Mouse (Mus musculus) liver, embryonic 11.5 days (tissue): ENCODE measurements around the gene Gli3. TPM values are rescaled to one million over a fixed set of nuclear protein-coding genes. Genes with fewer than 3 reads are reported as not detected.

ENCODE experiments used
- ATAC-seq: fragments of 200-750 bp; cut with Nextera tagmentation; replicated peaks from 2 replicates; pipeline ENCODE4 v1.8.0; 2017; ENCODE audit warnings: moderate number of reproducible peaks, mild to moderate bottlenecking, moderate TSS enrichment, moderate library complexity; ENCODE audit not compliant: low FRiP score
- DNase-seq: peaks from one replicate; pipeline ENCODE4 v3.0.0-alpha.2; 2017; ENCODE audit warnings: low spot score
- H3K27ac ChIP-seq: fragments of 300-500 bp; sonication (generic); 2 replicates; pipeline ENCODE4 v1.5.1; 2014; ENCODE audit warnings: mild to moderate bottlenecking, low read depth, low read length, control low read depth
- H3K27me3 ChIP-seq: fragments of 300-500 bp; sonication (generic); replicated peaks from 2 replicates; pipeline ENCODE4 v1.6.1; 2014; ENCODE audit warnings: low read length, mixed read lengths; ENCODE audit not compliant: control insufficient read depth, insufficient read depth
- H3K36me3 ChIP-seq: fragments of 300-500 bp; sonication (generic); 2 replicates; pipeline ENCODE4 v1.6.1; 2014; ENCODE audit warnings: mild to moderate bottlenecking, low read length, moderate library complexity, mixed read lengths; ENCODE audit not compliant: control insufficient read depth, insufficient read depth
- H3K4me1 ChIP-seq: fragments of 300-500 bp; sonication (generic); replicated peaks from 2 replicates; pipeline ENCODE4 v1.6.1; 2014; ENCODE audit warnings: low read length, mixed read lengths; ENCODE audit not compliant: control insufficient read depth, insufficient read depth
- H3K4me2 ChIP-seq: fragments of 300-500 bp; sonication (generic); 2 replicates; pipeline ENCODE4 v1.6.1; 2014; ENCODE audit warnings: mild to moderate bottlenecking, control low read depth, moderate library complexity
- H3K4me3 ChIP-seq: fragments of 300-500 bp; sonication (generic); 2 replicates; pipeline ENCODE4 v1.5.1; 2014; ENCODE audit warnings: low read depth, low read length, control low read depth
- H3K9ac ChIP-seq: fragments of 300-500 bp; sonication (generic); 2 replicates; pipeline ENCODE4 v1.6.1; 2014; ENCODE audit warnings: low read depth, low read length, control low read depth
- H3K9me3 ChIP-seq: fragments of 300-500 bp; sonication (generic); 2 replicates; pipeline ENCODE4 v1.6.1; 2016; ENCODE audit warnings: low read length, inconsistent platforms, mixed read lengths; ENCODE audit not compliant: control insufficient read depth
- WGBS: fragments of 180-500 bp; shearing (Covaris S2); extraction: QIAGEN DNeasy Blood & Tissue Kit; methylation state at CpG from one replicate; pipeline ENCODE4 v1.1.7; 2014; 5-methylcytosine and 5-hydroxymethylcytosine counted together
- polyA plus RNA-seq: library from polyadenylated mRNA; unstranded; fragments of >200 nt; fragmentation: Nextera tagmentation; extraction: Ambion mirVana; gene quantifications from 2 replicates; pipeline ENCODE4 v1.2.1, GENCODE M21; 2014

The Gli3 gene
- polyA plus RNA-seq, 1 experiment from 2014 or later: 6.7 TPM

- no peak for DNase-seq
- H3K36me3 ChIP-seq: no peaks in the 10 kb centered on the region
- WGBS: 72% methylated on average over 5 of the region's 5 CpGs
These were observed 228.9 kb downstream of the Gli3 start for GRCm38 (mm10) chr13:15691751-15692464.

GRCm38 (mm10) chr13:15692465-15692809, 229.4 kb downstream of the Gli3 start:
- no peak for ATAC-seq
- Histone ChIP-seq H3K36me3 (no peaks in the 10 kb centered on the region), H3K9me3 (no peaks in the 10 kb centered on the region), H3K4me2 (no peak overlapping the region), H3K9ac (no peak overlapping the region), H3K4me1 (no peaks in the 10 kb centered on the region), H3K27ac (no peak overlapping the region), H3K4me3 (no peak overlapping the region), H3K27me3 (no peaks in the 10 kb centered on the region)
- no peak for DNase-seq

More at GRCm38 (mm10) chr13:15691751-15692464, 228.9 kb downstream of the Gli3 start:
- Histone ChIP-seq H3K9me3 (no peaks in the 10 kb centered on the region), H3K27me3 (no peaks in the 10 kb centered on the region), H3K4me1 (no peaks in the 10 kb centered on the region), H3K9ac (no peak overlapping the region), H3K4me2 (no peak overlapping the region), H3K4me3 (no peak overlapping the region), H3K27ac (no peak overlapping the region)
- ATAC-seq: no peak

- no peaks in the 10 kb centered on the region for H3K4me1 ChIP-seq
- no peaks in the 10 kb centered on the region for H3K27me3 ChIP-seq
- H3K9ac ChIP-seq: no peak overlapping the region
- no peak overlapping the region for H3K4me3 ChIP-seq
- no peaks in the 10 kb centered on the region for H3K9me3 ChIP-seq
- no peak overlapping the region for H3K27ac ChIP-seq
- ATAC-seq (no peak), DNase-seq (no peak)
- 82% methylated on average over 4 of the region's 4 CpGs for WGBS
- no peak overlapping the region for H3K4me2 ChIP-seq
- no peaks in the 10 kb centered on the region for H3K36me3 ChIP-seq
These were observed 235.2 kb downstream of the Gli3 start for GRCm38 (mm10) chr13:15698284-15698683.

GRCm38 (mm10) chr13:15699116-15699515, 236.1 kb downstream of the Gli3 start:
- WGBS: 87% methylated on average over 6 of the region's 6 CpGs
- no peak overlapping the region for H3K4me3 ChIP-seq
- H3K27ac ChIP-seq: no peak overlapping the region
- H3K9ac ChIP-seq: no peak overlapping the region
- no peaks in the 10 kb centered on the region for H3K36me3 ChIP-seq
- no peaks in the 10 kb centered on the region for H3K4me1 ChIP-seq
- no peaks in the 10 kb centered on the region for H3K9me3 ChIP-seq
- DNase-seq (no peak), ATAC-seq (no peak)
- no peak overlapping the region for H3K4me2 ChIP-seq
- no peaks in the 10 kb centered on the region for H3K27me3 ChIP-seq

- Histone ChIP-seq H3K27me3 (no peaks in the 10 kb centered on the region), H3K4me1 (no peaks in the 10 kb centered on the region), H3K9me3 (no peaks in the 10 kb centered on the region), H3K9ac (no peak overlapping the region), H3K36me3 (no peaks in the 10 kb centered on the region), H3K4me3 (no peak overlapping the region), H3K27ac (no peak overlapping the region), H3K4me2 (no peak overlapping the region)
- 78% methylated on average over 8 of the region's 8 CpGs for WGBS
- ATAC-seq (no peak), DNase-seq (no peak)
These were observed 241.6 kb downstream of the Gli3 start for GRCm38 (mm10) chr13:15704669-15705068.

GRCm38 (mm10) chr13:15707481-15707881, 244.4 kb downstream of the Gli3 start:
- H3K36me3 ChIP-seq: no peaks in the 10 kb centered on the region
- no peaks in the 10 kb centered on the region for H3K9me3 ChIP-seq
- WGBS: 57% methylated on average over 4 of the region's 4 CpGs
- H3K27ac ChIP-seq: no peak overlapping the region
- DNase-seq (no peak), ATAC-seq (no peak)
- H3K4me1 ChIP-seq: no peaks in the 10 kb centered on the region
- H3K4me2 ChIP-seq: no peak overlapping the region
- no peaks in the 10 kb centered on the region for H3K27me3 ChIP-seq
- H3K4me3 ChIP-seq: no peak overlapping the region
- no peak overlapping the region for H3K9ac ChIP-seq

GRCm38 (mm10) chr13:15713486-15713885, 250.5 kb downstream of the Gli3 start:
- WGBS: 88% methylated on average over 7 of the region's 7 CpGs
- no peak overlapping the region for H3K4me2 ChIP-seq
- H3K9ac ChIP-seq: no peak overlapping the region
- H3K4me3 ChIP-seq: no peak overlapping the region
- no peak for DNase-seq
- no peaks in the 10 kb centered on the region for H3K9me3 ChIP-seq
- no peak overlapping the region for H3K27ac ChIP-seq
- no peak for ATAC-seq
- H3K27me3 ChIP-seq: no peaks in the 10 kb centered on the region
- H3K4me1 ChIP-seq: no peaks in the 10 kb centered on the region
- H3K36me3 ChIP-seq: no peaks in the 10 kb centered on the region; the same call in 1 of the 2 replicates

GRCm38 (mm10) chr13:15714331-15714725, 251.3 kb downstream of the Gli3 start:
- no peaks in the 10 kb centered on the region; the same call in 1 of the 2 replicates for H3K36me3 ChIP-seq
- H3K9me3 ChIP-seq: no peaks in the 10 kb centered on the region
- H3K4me1 ChIP-seq: no peaks in the 10 kb centered on the region
- DNase-seq (no peak), ATAC-seq (no peak)
- no peak overlapping the region for H3K9ac ChIP-seq
- no peak overlapping the region for H3K4me2 ChIP-seq
- no peaks in the 10 kb centered on the region for H3K27me3 ChIP-seq
- no peak overlapping the region for H3K4me3 ChIP-seq
- WGBS: 89% methylated on average over 4 of the region's 4 CpGs
- no peak overlapping the region for H3K27ac ChIP-seq

- Histone ChIP-seq H3K9me3 (no peaks in the 10 kb centered on the region), H3K4me2 (no peak overlapping the region), H3K27me3 (no peaks in the 10 kb centered on the region), H3K36me3 (no peaks in the 10 kb centered on the region; the same call in 1 of the 2 replicates), H3K9ac (no peak overlapping the region), H3K4me3 (no peak overlapping the region), H3K4me1 (no peaks in the 10 kb centered on the region), H3K27ac (no peak overlapping the region)
- 60% methylated on average over 8 of the region's 8 CpGs for WGBS
- no peak for DNase-seq
- no peak for ATAC-seq
These were observed 251.8 kb downstream of the Gli3 start for GRCm38 (mm10) chr13:15714726-15715437.
